Mouse (Mus musculus) CH12.LX (cell line): ENCODE results near the gene Car5a. TPM values are rescaled to one million over a fixed set of nuclear protein-coding genes. Genes with fewer than 3 reads are reported as not detected.

ENCODE experiments used
- DNase-seq: peaks from one replicate; pipeline ENCODE4 v3.0.0-alpha.2; 2013; ENCODE audit errors: extremely low read depth
- H3K27ac ChIP-seq: 2 replicates; pipeline ENCODE4 v1.5.1; 2012; ENCODE audit warnings: low read depth, mild to moderate bottlenecking, control low read depth, moderate library complexity; ENCODE audit not compliant: insufficient read depth
- H3K27me3 ChIP-seq: replicated peaks from 2 replicates; pipeline ENCODE3; 2012; ENCODE audit warnings: inconsistent platforms
- H3K36me3 ChIP-seq, 2 experiments: replicated peaks in 1 of 2; 2 replicates each; pipeline versions ENCODE3 to v1.6.1; 2012; ENCODE audit warnings: inconsistent platforms in 1 of 2, low read length in 1 of 2, mild to moderate bottlenecking in 1 of 2, mixed read lengths in 1 of 2, moderate library complexity in 1 of 2; ENCODE audit not compliant: control insufficient read depth in 1 of 2, insufficient read depth in 1 of 2
- H3K4me1 ChIP-seq, 2 experiments: 2 replicates each; pipeline ENCODE4 v1.6.1; 2012; ENCODE audit warnings: inconsistent platforms in 1 of 2, moderate library complexity in 1 of 2; ENCODE audit not compliant: insufficient read depth in 2 of 2, control insufficient read depth in 1 of 2
- H3K4me2 ChIP-seq: 2 replicates; pipeline ENCODE4 v1.6.1; 2012; ENCODE audit warnings: low read depth, mild to moderate bottlenecking, control low read depth; ENCODE audit not compliant: poor library complexity, insufficient read depth, severe bottlenecking
- H3K4me3 ChIP-seq, 3 experiments: fragments of 150-350 bp in 1 of 3; sonication (generic) in 1 of 3; replicated peaks in 1 of 3; 2 replicates each; pipeline versions ENCODE3 to v1.5.1; 2011 to 2012; ENCODE audit warnings: low read depth in 2 of 3, low read length in 2 of 3, mild to moderate bottlenecking in 2 of 3, moderate library complexity in 2 of 3, control low read depth in 1 of 3, improper control_type of control experiment in 1 of 3, inconsistent platforms in 1 of 3, mixed read lengths in 1 of 3; ENCODE audit not compliant: poor library complexity in 1 of 3
- H3K79me2 ChIP-seq: replicated peaks from 2 replicates; pipeline ENCODE4 v1.6.1; 2012; ENCODE audit warnings: mild to moderate bottlenecking, moderate library complexity; ENCODE audit not compliant: control insufficient read depth, poor library complexity, insufficient read depth, severe bottlenecking; ENCODE audit errors: extremely low read depth
- H3K9ac ChIP-seq: 2 replicates; pipeline ENCODE4 v1.6.1; 2012; ENCODE audit warnings: low read depth, mild to moderate bottlenecking, control low read depth, moderate library complexity; ENCODE audit not compliant: insufficient read depth
- H3K9me3 ChIP-seq: replicated peaks from 2 replicates; pipeline ENCODE3; 2012; ENCODE audit warnings: low read length, inconsistent platforms, mixed read lengths
- BHLHE40 ChIP-seq: IDR thresholded peaks from 2 replicates; pipeline ENCODE4 v1.6.1; 2011; ENCODE audit warnings: mild to moderate bottlenecking, low read depth, low read length, improper control_type of control experiment
- CHD1 ChIP-seq: IDR thresholded peaks from 2 replicates; pipeline ENCODE4 v1.6.1; 2012; ENCODE audit warnings: low read depth, low read length, improper control_type of control experiment, inconsistent platforms
- CTCF ChIP-seq, 2 experiments: IDR thresholded peaks in 1 of 2; conservative IDR thresholded peaks in 1 of 2; 2 replicates each; pipeline ENCODE4 v1.5.1; 2011 to 2012; ENCODE audit warnings: low read depth in 2 of 2, low read length in 2 of 2, improper control_type of control experiment in 1 of 2, inconsistent platforms in 1 of 2, mild to moderate bottlenecking in 1 of 2, moderate library complexity in 1 of 2
- E2F4 ChIP-seq: IDR thresholded peaks from 2 replicates; pipeline ENCODE4 v1.6.1; 2011; ENCODE audit warnings: low read depth, low read length, improper control_type of control experiment; ENCODE audit not compliant: insufficient replicate concordance
- ETS1 ChIP-seq: conservative IDR thresholded peaks from 2 replicates; pipeline ENCODE4 v1.6.1; 2012; ENCODE audit warnings: low read depth, mild to moderate bottlenecking, inconsistent platforms, low read length, improper control_type of control experiment, moderate library complexity
- GABPA ChIP-seq: IDR thresholded peaks from 2 replicates; pipeline ENCODE4 v1.6.1; 2012; ENCODE audit warnings: low read depth, low read length, improper control_type of control experiment, inconsistent platforms; ENCODE audit not compliant: insufficient replicate concordance
- JUN ChIP-seq: IDR thresholded peaks from 2 replicates; pipeline ENCODE4 v1.6.1; 2011; ENCODE audit warnings: low read depth, mild to moderate bottlenecking, low read length, improper control_type of control experiment, moderate library complexity; ENCODE audit not compliant: insufficient read depth
- MAFK ChIP-seq: IDR thresholded peaks from 2 replicates; pipeline ENCODE4 v1.6.1; 2011; ENCODE audit warnings: low read length, improper control_type of control experiment; ENCODE audit not compliant: insufficient replicate concordance
- MAZ ChIP-seq: IDR thresholded peaks from 2 replicates; pipeline ENCODE4 v1.6.1; 2012; ENCODE audit warnings: low read depth, mild to moderate bottlenecking, inconsistent platforms, low read length, improper control_type of control experiment, moderate library complexity
- MXI1 ChIP-seq: IDR thresholded peaks from 2 replicates; pipeline ENCODE4 v1.6.1; 2011; ENCODE audit warnings: mild to moderate bottlenecking, low read depth, low read length, improper control_type of control experiment
- MYC ChIP-seq: IDR thresholded peaks from 2 replicates; pipeline ENCODE4 v1.6.1; 2011; ENCODE audit warnings: low read depth, mild to moderate bottlenecking, improper control_type of control experiment, low read length
- NELFE ChIP-seq: IDR thresholded peaks from 2 replicates; pipeline ENCODE4 v1.6.1; 2011; ENCODE audit warnings: low read depth, low read length, improper control_type of control experiment
- PAX5 ChIP-seq: IDR thresholded peaks from 2 replicates; pipeline ENCODE4 v1.6.1; 2012; ENCODE audit warnings: low read length, inconsistent platforms, mixed read lengths
- POLR2A ChIP-seq: IDR thresholded peaks from 2 replicates; pipeline ENCODE4 v1.6.1; 2011; ENCODE audit warnings: low read depth, mild to moderate bottlenecking, improper control_type of control experiment, low read length
- POLR2AphosphoS2 ChIP-seq: IDR thresholded peaks from 2 replicates; pipeline ENCODE4 v1.6.1; 2011; ENCODE audit warnings: low read depth, low read length, improper control_type of control experiment
- RCOR1 ChIP-seq: conservative IDR thresholded peaks from 2 replicates; pipeline ENCODE4 v1.6.1; 2012; ENCODE audit warnings: low read depth, mild to moderate bottlenecking, inconsistent platforms, low read length, improper control_type of control experiment
- SIN3A ChIP-seq: IDR thresholded peaks from 2 replicates; pipeline ENCODE4 v1.6.1; 2012; ENCODE audit warnings: low read length, improper control_type of control experiment, inconsistent platforms
- SMC3 ChIP-seq: IDR thresholded peaks from 2 replicates; pipeline ENCODE4 v1.6.1; 2011; ENCODE audit warnings: low read depth, low read length, improper control_type of control experiment
- TBP ChIP-seq: conservative IDR thresholded peaks from 2 replicates; pipeline ENCODE4 v1.6.1; 2011; ENCODE audit warnings: low read depth, low read length, improper control_type of control experiment
- UBTF ChIP-seq: IDR thresholded peaks from 2 replicates; pipeline ENCODE4 v1.6.1; 2012; ENCODE audit warnings: low read depth, mild to moderate bottlenecking, inconsistent platforms, low read length, improper control_type of control experiment, moderate library complexity
- USF1 ChIP-seq: IDR thresholded peaks from 2 replicates; pipeline ENCODE4 v1.6.1; 2014; ENCODE audit warnings: low read depth, mild to moderate bottlenecking, inconsistent platforms, low read length, improper control_type of control experiment
- USF2 ChIP-seq: conservative IDR thresholded peaks from 2 replicates; pipeline ENCODE4 v1.6.1; 2011; ENCODE audit warnings: low read depth, low read length, improper control_type of control experiment
- ZC3H11A ChIP-seq: IDR thresholded peaks from 2 replicates; pipeline ENCODE4 v1.6.1; 2012; ENCODE audit warnings: low read depth, mild to moderate bottlenecking, inconsistent platforms, low read length, improper control_type of control experiment
- ZMIZ1 ChIP-seq: IDR thresholded peaks from 2 replicates; pipeline ENCODE4 v1.6.1; 2012; ENCODE audit warnings: low read depth, mild to moderate bottlenecking, inconsistent platforms, low read length, improper control_type of control experiment
- ZNF384 ChIP-seq: IDR thresholded peaks from 2 replicates; pipeline ENCODE4 v1.6.1; 2012; ENCODE audit warnings: low read depth, low read length, improper control_type of control experiment, inconsistent platforms
- dilution Hi-C: fragments of 300-500 bp; cut with MboI; formaldehyde crosslinking; loops from 2 replicates; pipeline ENCODE4 v1.14.3; 2020; ENCODE audit warnings: low sequenced_read_pairs; ENCODE audit not compliant: extremely low pct_unique_long_range_greater_than_20kb, extremely low pct_ligation_motif_present
- in situ Hi-C: fragments of 300-500 bp; cut with MboI; formaldehyde crosslinking; loops from 3 replicates; pipeline ENCODE4 v1.14.3; 2019; ENCODE audit warnings: low sequenced_read_pairs, low pct_ligation_motif_present, low pct_unique_long_range_greater_than_20kb, mixed read lengths
- polyA plus RNA-seq: library from polyadenylated mRNA; unstranded; fragments of >175 nt; gene quantifications from 2 replicates; pipeline ENCODE4 v1.2.1, GENCODE M21; 2012; ENCODE audit warnings: low read depth; ENCODE audit not compliant: insufficient read length
- total RNA-seq, 2 experiments: library from RNA; depleted of rRNA; stranded (reverse); fragments of 300-350 nt in 1 of 2; fragments of >200 nt in 1 of 2; gene quantifications; 2 replicates each; pipeline ENCODE4 v1.2.3; 2012 to 2014

Car5a gene
- total and polyA plus RNA-seq, 3 experiments: 1.6 to 9.7 TPM; not detected in 1

DNA sequence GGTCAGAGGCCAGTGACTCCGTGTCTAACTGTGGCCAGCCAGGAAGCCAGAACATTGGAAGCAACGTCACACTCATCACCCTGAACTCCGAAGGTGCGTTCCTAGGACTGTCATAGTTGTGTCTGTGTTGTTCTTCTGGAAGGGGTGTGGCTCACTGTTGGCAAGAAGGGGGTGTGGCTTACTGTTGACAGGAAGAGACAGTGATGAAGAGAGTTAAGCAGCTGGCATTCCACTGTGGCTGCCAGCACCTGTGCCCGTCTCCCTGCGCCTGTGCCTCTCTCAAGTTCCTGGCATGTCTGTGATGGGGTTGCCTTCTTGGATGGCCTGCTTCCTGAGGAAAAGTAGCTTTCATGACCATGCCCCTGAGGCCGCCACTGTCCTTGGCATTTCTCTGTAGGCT lies 46.9 kb upstream of the Car5a start:
- H3K4me3 ChIP-seq: no peak overlapping the region
- no peaks in the 10 kb centered on the region for H3K79me2 ChIP-seq
- H3K36me3 ChIP-seq: peaks cover 62 to 96% of the 10 kb centered on the region in 2 experiments
- H3K4me1 ChIP-seq: peaks cover 0 to 4% of the 10 kb centered on the region in 2 experiments; a peak in 1 of 4 replicates
- in situ Hi-C loops (no loop called here), dilution Hi-C loops (no loop called here)
- no peak overlapping the region for H3K4me2 ChIP-seq
- DNase-seq: no peak
- no peaks in the 10 kb centered on the region for H3K9me3 ChIP-seq
- H3K27me3 ChIP-seq: no peaks in the 10 kb centered on the region
- no peak overlapping the region for H3K9ac ChIP-seq
- no peak overlapping the region for H3K27ac ChIP-seq
- TF ChIP-seq PAX5 (no peak), USF2 (no peak), POLR2A (no peak), SMC3 (no peak), ZMIZ1 (no peak), POLR2AphosphoS2 (no peak), CTCF (conservative IDR thresholded peaks at IDR 0.05 in 1 of 2, IDR thresholded peaks at IDR 0.05 in 1 of 2; ENCODE audit: low read depth in 2 of 2, low read length in 2 of 2) (no peak), ZNF384 (no peak), CHD1 (no peak), ETS1 (no peak), UBTF (no peak), SIN3A (no peak), MXI1 (no peak), JUN (no peak), MAZ (no peak)

DNA sequence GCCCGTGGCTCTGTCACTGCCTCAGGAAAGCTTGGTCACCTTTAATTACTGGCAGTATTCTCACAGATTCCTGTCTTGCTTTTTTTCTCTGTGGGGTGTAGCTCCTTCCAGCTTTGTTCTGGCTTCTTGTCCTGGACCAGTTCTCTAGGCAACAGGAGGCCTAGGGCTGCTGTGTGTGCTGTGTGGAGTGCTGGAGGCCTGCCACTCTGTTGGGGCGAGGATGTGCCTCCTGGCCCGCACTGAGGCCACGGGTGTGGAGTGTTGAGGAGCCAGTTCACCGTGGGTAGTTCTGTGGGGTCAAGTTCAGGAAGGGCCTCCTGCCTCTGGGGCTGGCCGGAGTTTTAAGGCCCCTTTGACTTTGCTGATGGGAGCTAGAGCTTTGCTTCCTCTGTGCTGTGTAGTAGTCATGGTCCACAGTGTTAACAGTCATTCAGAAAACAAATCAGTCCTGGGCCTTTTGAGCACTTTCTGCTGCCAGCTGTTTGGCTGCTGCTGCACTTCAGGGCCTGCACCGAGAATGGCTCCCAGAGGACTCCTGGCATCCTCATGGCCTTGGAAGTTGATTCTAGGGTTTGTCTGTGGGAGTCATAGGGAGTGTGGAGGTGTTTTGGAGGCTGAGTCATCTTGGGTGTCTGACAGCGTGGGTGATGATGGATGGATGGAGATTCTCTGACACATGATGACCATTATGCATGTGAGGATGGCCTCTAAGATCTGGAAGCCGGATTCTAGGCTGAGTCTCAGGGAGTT lies 46.0 kb upstream of the Car5a start:
- dilution Hi-C loops: no loop called here
- Histone ChIP-seq H3K27ac (no peak overlapping the region), H3K4me2 (no peak overlapping the region), H3K4me1 (peaks cover 0 to 4% of the 10 kb centered on the region in 2 experiments; a peak in 1 of 4 replicates), H3K4me3 (no peak overlapping the region), H3K9me3 (no peaks in the 10 kb centered on the region), H3K27me3 (no peaks in the 10 kb centered on the region)
- TF ChIP-seq JUN (no peak), E2F4 (no peak), RCOR1 (no peak), TBP (no peak), ZC3H11A (no peak), CHD1 (no peak), GABPA (no peak), MYC (no peak), BHLHE40 (no peak), USF1 (no peak), SIN3A (no peak), NELFE (no peak), POLR2A (no peak), CTCF (conservative IDR thresholded peaks at IDR 0.05 in 1 of 2, IDR thresholded peaks at IDR 0.05 in 1 of 2; ENCODE audit: low read depth in 2 of 2, low read length in 2 of 2) (no peak), MAFK (no peak), MXI1 (no peak)
- TF ChIP-seq, all 38 proteins: peak for 0
- DNase-seq: no peak
- H3K9ac ChIP-seq: no peak overlapping the region
- H3K36me3 ChIP-seq: peaks cover 57 to 93% of the 10 kb centered on the region in 2 experiments
- in situ Hi-C loops: no loop called here
- H3K79me2 ChIP-seq: no peaks in the 10 kb centered on the region
